Mouse (Mus musculus) intestine, embryonic 14.5 days (tissue): Measurements from ENCODE around the gene Zfp598. TPM values are rescaled to one million over a fixed set of nuclear protein-coding genes. Genes with fewer than 3 reads are reported as not detected.

ENCODE experiments used
- ATAC-seq: fragments of 200-750 bp; cut with Nextera tagmentation; replicated peaks from 2 replicates; pipeline ENCODE4 v1.8.0; 2017; ENCODE audit warnings: low read depth, moderate number of reproducible peaks, moderate TSS enrichment, moderate library complexity; ENCODE audit not compliant: low FRiP score, low TSS enrichment
- DNase-seq: peaks from one replicate; pipeline ENCODE4 v3.0.0-alpha.2; 2018; ENCODE audit warnings: low spot score
- H3K27ac ChIP-seq: fragments of 300-500 bp; sonication (generic); 2 replicates; pipeline ENCODE4 v1.5.1; 2014; ENCODE audit warnings: low read depth, mild to moderate bottlenecking, control low read depth
- H3K27me3 ChIP-seq: fragments of 300-500 bp; sonication (generic); replicated peaks from 2 replicates; pipeline ENCODE4 v1.6.1; 2014; ENCODE audit warnings: low read length, control low read depth; ENCODE audit not compliant: control insufficient read depth, insufficient read depth
- H3K36me3 ChIP-seq: fragments of 300-500 bp; sonication (generic); 2 replicates; pipeline ENCODE4 v1.6.1; 2014; ENCODE audit warnings: low read length, control low read depth; ENCODE audit not compliant: control insufficient read depth, insufficient read depth
- H3K4me1 ChIP-seq: fragments of 300-500 bp; sonication (generic); replicated peaks from 2 replicates; pipeline ENCODE4 v1.6.1; 2014; ENCODE audit warnings: low read length, control low read depth, mixed read lengths; ENCODE audit not compliant: control insufficient read depth, insufficient read depth
- H3K4me2 ChIP-seq: fragments of 300-500 bp; sonication (generic); 2 replicates; pipeline ENCODE4 v1.6.1; 2014; ENCODE audit warnings: low read length
- H3K4me3 ChIP-seq: fragments of 300-500 bp; sonication (generic); 2 replicates; pipeline ENCODE4 v1.5.1; 2014; ENCODE audit warnings: low read depth, low read length, control low read depth, mixed read lengths
- H3K9ac ChIP-seq: fragments of 300-500 bp; sonication (generic); 2 replicates; pipeline ENCODE4 v1.6.1; 2014; ENCODE audit warnings: mild to moderate bottlenecking, low read length
- H3K9me3 ChIP-seq: fragments of 300-500 bp; sonication (generic); 2 replicates; pipeline ENCODE4 v1.6.1; 2016; ENCODE audit warnings: low read length, control low read depth; ENCODE audit not compliant: control insufficient read depth
- WGBS: fragments of 180-500 bp; shearing (Covaris S2); extraction: QIAGEN DNeasy Blood & Tissue Kit; methylation state at CpG from one replicate; pipeline ENCODE4 v1.1.7; 2014; 5-methylcytosine and 5-hydroxymethylcytosine counted together
- polyA plus RNA-seq: library from polyadenylated mRNA; unstranded; fragments of >200 nt; fragmentation: Nextera tagmentation; extraction: Ambion mirVana; gene quantifications from 2 replicates; pipeline ENCODE4 v1.2.1, GENCODE M21; 2014

The Zfp598 gene
- polyA plus RNA-seq: 28.0 and 30.6 TPM in 2 replicates

DNA sequence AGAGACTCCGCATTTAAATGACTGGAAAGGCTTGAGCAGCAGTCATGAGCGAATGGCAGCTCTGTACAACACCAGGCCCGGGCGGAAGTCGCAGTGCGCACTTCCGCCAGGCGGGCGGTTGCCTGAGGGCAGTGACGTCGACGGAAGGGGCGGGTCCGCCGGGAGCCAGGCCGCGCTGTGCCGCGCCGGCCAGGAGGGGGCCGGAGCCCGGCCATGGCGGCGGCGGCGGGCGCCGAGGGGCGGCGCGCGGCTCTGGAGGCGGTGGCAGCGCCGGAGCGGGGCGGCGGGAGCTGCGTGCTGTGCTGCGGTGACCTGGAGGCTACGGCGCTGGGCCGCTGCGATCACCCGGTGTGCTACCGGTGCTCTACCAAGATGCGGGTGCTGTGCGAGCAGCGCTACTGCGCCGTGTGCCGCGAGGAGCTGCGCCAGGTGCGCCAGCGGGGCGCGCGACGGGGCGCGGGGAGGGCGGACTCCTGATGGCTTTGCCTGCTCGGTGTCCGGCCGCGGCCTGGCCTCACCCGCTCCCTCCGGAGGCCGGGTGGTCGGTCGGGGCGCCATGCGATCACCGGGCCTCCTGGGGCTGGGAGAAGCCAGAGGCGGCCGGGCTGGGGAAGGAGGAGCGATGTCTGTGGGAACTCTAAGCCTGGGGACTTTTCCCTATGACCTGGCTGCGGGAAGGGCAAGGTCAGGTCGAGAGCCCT, at the start of gene Zfp598:
Gene Zfp598 (plus strand): TSS at position 143 of the 701 bp plus-strand sequence.
- Histone ChIP-seq H3K4me1 (peaks cover 26% of the 10 kb centered on the region), H3K27ac (peak within 1 kb of the TSS; percentile 81), H3K4me2 (peak within 1 kb of the TSS; percentile 92), H3K27me3 (no peaks in the 10 kb centered on the region), H3K36me3 (no peaks in the 10 kb centered on the region), H3K4me3 (peak within 1 kb of the TSS; percentile 98), H3K9ac (peak within 1 kb of the TSS; percentile 91), H3K9me3 (no peaks in the 10 kb centered on the region)
- peak; percentile 97 for DNase-seq
- WGBS: 0% methylated on average over 77 of the region's 80 CpGs
- ATAC-seq: peak; percentile 98

- DNase-seq (no peak), ATAC-seq (no peak)
- H3K4me3 ChIP-seq: no peak overlapping the region
- H3K4me2 ChIP-seq: no peak overlapping the region
- 95% methylated on average over 8 of the region's 8 CpGs for WGBS
- no peak overlapping the region for H3K27ac ChIP-seq
- H3K27me3 ChIP-seq: no peaks in the 10 kb centered on the region
- no peaks in the 10 kb centered on the region for H3K9me3 ChIP-seq
- peaks cover 97% of the 10 kb centered on the region for H3K36me3 ChIP-seq
- no peaks in the 10 kb centered on the region for H3K4me1 ChIP-seq
- H3K9ac ChIP-seq: no peak overlapping the region
Observed at GRCm38 (mm10) chr17:24625472-24625871, 44.0 kb upstream of the Zfp598 start.

DNA sequence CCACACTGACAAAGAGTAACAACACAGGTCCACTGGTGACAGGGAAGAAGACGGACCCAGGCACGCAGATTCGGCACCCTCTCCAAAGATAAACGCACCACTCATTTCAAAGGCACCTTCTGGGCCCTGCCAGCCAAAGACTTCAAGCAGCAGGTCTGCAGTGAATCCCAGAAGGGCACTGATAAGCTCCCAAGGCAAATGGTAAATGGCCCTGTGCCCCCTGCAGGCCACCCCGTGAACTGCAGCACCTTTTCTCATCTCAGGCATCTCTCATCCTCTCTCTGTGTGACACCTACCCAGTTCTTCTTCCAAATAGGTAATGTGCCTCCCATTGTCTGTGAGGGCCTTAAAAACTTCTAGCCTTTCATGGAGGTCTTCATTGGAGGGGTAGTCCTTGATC, 40.8 kb upstream of the Zfp598 start:
- Histone ChIP-seq H3K4me1 (peaks cover 13% of the 10 kb centered on the region), H3K27ac (no peak overlapping the region), H3K27me3 (no peaks in the 10 kb centered on the region), H3K4me2 (no peak overlapping the region), H3K9me3 (no peaks in the 10 kb centered on the region), H3K9ac (no peak overlapping the region), H3K4me3 (no peak overlapping the region), H3K36me3 (peaks cover 69% of the 10 kb centered on the region)
- ATAC-seq: no peak
- peak; percentile 91 for DNase-seq
- WGBS: 37% methylated on average over 5 of the region's 5 CpGs

GRCm38 (mm10) chr17:24630072-24630471, 39.4 kb upstream of the Zfp598 start:
- no peaks in the 10 kb centered on the region for H3K9me3 ChIP-seq
- no peak overlapping the region for H3K4me3 ChIP-seq
- peaks cover 55% of the 10 kb centered on the region for H3K36me3 ChIP-seq
- 89% methylated on average over 14 of the region's 14 CpGs for WGBS
- H3K9ac ChIP-seq: no peak overlapping the region
- H3K27ac ChIP-seq: no peak overlapping the region
- DNase-seq (no peak), ATAC-seq (no peak)
- H3K4me1 ChIP-seq: peaks cover 15% of the 10 kb centered on the region
- no peaks in the 10 kb centered on the region for H3K27me3 ChIP-seq
- H3K4me2 ChIP-seq: no peak overlapping the region

GRCm38 (mm10) chr17:24632167-24632812, 37.2 kb upstream of the Zfp598 start, which contains the start of the genes Tsc2 and Nthl1:
TSS of gene Tsc2 (minus strand) at chr17:24632630.
TSS of gene Nthl1 (plus strand) at chr17:24632680.
- peak; percentile 91 for DNase-seq

DNA sequence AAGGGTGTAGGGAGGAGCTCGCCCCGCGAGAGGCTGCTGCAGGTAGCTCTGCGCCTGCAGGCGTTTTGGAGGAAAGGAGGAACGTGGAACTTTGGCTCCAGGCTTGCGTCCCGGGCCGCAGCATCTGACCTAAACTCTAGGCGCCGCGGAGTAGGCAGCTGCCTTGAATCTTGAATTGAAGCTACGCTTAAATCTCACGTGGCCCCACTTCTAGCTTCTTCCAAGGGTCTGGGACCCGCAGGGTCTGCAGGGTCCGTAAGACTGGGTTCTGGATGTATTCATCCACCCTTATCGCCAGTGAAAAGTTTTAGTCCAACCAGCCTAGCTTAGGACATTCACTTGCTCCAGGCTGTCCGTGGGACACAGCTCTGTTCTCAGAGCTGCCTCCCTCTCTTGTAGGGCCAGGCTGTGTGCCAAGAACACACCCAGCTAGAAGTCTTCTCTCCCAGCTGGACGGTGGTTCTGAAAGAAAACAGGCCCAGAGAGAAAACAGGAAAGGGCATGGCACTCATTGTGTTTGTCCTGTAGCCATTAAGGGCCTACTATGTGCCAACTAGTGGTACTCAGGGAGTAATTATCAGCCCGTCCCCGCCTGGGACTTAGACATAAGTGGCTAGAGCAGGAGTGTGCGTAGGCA, 36.6 kb upstream of the Zfp598 start:
- H3K9me3 ChIP-seq: no peaks in the 10 kb centered on the region
- peaks cover 28% of the 10 kb centered on the region for H3K36me3 ChIP-seq
- peak overlapping the region; percentile 77 for H3K9ac ChIP-seq
- peaks cover 15% of the 10 kb centered on the region for H3K4me1 ChIP-seq
- H3K27me3 ChIP-seq: no peaks in the 10 kb centered on the region
- ATAC-seq (peak; percentile 32), DNase-seq (no peak)
- peak overlapping the region; percentile 84 for H3K4me2 ChIP-seq
- peak overlapping the region; percentile 60 for H3K4me3 ChIP-seq
- WGBS: 11% methylated on average over 22 of the region's 22 CpGs
- peak overlapping the region; percentile 88 for H3K27ac ChIP-seq

More at GRCm38 (mm10) chr17:24632167-24632812, 37.2 kb upstream of the Zfp598 start, which contains the start of the genes Tsc2 and Nthl1:
- H3K4me1 ChIP-seq: peaks cover 15% of the 10 kb centered on the region
- no peaks in the 10 kb centered on the region for H3K9me3 ChIP-seq
- H3K4me3 ChIP-seq: peak within 1 kb of the TSS; percentile 60
- H3K4me2 ChIP-seq: peak within 1 kb of the TSS; percentile 84
- peak within 1 kb of the TSS; percentile 88 for H3K27ac ChIP-seq
- peak within 1 kb of the TSS; percentile 77 for H3K9ac ChIP-seq
- H3K36me3 ChIP-seq: peaks cover 34% of the 10 kb centered on the region
- H3K27me3 ChIP-seq: no peaks in the 10 kb centered on the region
- ATAC-seq: peak; percentile 89
- 2% methylated on average over 51 of the region's 51 CpGs for WGBS

DNA sequence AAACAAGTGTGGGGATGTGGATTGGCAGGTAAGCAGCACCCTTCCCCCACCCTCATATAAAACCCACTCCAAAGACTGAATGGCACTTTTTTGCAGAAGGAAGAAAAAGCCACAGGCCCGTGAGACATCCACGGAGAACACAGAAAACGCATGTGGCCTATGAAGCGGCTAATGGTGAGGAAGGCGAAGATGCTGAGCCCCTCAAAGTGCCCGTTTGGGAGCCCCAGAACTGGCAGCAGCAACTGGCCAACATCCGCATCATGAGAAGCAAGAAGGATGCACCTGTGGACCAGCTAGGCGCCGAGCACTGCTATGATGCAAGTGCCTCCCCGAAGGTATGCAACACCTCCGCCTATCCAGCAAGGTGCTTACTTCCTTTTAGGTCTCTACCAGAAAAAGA, 35.7 kb upstream of the Zfp598 start:
- no peak overlapping the region for H3K4me2 ChIP-seq
- 97% methylated on average over 11 of the region's 11 CpGs for WGBS
- no peaks in the 10 kb centered on the region for H3K27me3 ChIP-seq
- H3K27ac ChIP-seq: peak overlapping the region; percentile 88; the same call in 1 of the 2 replicates
- no peaks in the 10 kb centered on the region for H3K9me3 ChIP-seq
- H3K36me3 ChIP-seq: peaks cover 20% of the 10 kb centered on the region
- H3K4me1 ChIP-seq: peaks cover 15% of the 10 kb centered on the region
- no peak for DNase-seq
- ATAC-seq: no peak
- no peak overlapping the region for H3K4me3 ChIP-seq
- no peak overlapping the region for H3K9ac ChIP-seq

DNA sequence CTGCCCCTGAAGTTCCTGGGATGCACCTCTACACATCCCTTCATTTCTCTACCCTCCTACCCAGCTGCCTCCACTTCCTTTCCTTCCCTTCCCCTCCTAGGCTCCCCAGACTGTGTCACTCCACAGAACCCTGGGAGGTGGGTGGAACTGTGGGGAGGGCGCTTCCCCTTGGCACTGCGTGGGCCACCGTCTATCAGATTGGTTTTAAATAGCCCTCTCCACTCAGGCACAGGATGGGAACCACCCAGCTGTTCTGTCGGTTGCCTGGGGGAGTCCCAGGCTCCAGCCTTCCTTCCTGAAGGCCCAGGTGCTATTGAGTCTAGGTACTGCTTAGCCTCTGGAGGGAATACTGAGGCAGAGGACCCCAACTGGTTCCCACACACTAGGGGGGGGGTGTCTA, 34.5 kb upstream of the Zfp598 start:
- Histone ChIP-seq H3K4me2 (no peak overlapping the region), H3K4me1 (peaks cover 25% of the 10 kb centered on the region), H3K9me3 (no peaks in the 10 kb centered on the region), H3K36me3 (peaks cover 10% of the 10 kb centered on the region; the same call in 1 of the 2 replicates), H3K9ac (no peak overlapping the region), H3K27ac (no peak overlapping the region), H3K27me3 (no peaks in the 10 kb centered on the region), H3K4me3 (no peak overlapping the region)
- no peak for ATAC-seq
- DNase-seq: no peak
- WGBS: 86% methylated on average over 4 of the region's 4 CpGs
